Mouse (Mus musculus) liver, postnatal 0 days (tissue): ENCODE data around the gene Mki67.
"Not testable (repeated sequence)": the region's sequence is repeated elsewhere in the genome, so short reads cannot be mapped to it uniquely, and the experiment has no call there.

Experiments
- CTCF ChIP-seq: sonication (generic); IDR thresholded peaks from 2 replicates; pipeline ENCODE4 v1.5.1; 2016; ENCODE audit warnings: antibody characterized with exemption, low read depth
- EP300 ChIP-seq: IDR thresholded peaks from 2 replicates; pipeline ENCODE4 v1.6.1; 2016; ENCODE audit warnings: antibody characterized with exemption, low read depth, mild to moderate bottlenecking

GRCm38 (mm10) chr7:135699351-135699750 lies 16.8 kb downstream of the Mki67 start:
- TF ChIP-seq EP300, CTCF: not testable (repeated sequence)
